Mouse (Mus musculus) adrenal gland, adult 2 months (tissue): ENCODE results near the gene Tspan1. TPM values are rescaled to one million over a fixed set of nuclear protein-coding genes. Genes with fewer than 3 reads are reported as not detected.

Experiments used
- DNase-seq: peaks from one replicate; pipeline ENCODE4 v3.0.0; 2021
- polyA plus RNA-seq: library from polyadenylated mRNA; depleted of rRNA; stranded (reverse); fragments of >200 nt; gene quantifications from 2 replicates; pipeline ENCODE4 v1.2.3, GENCODE M21; 2012
- total RNA-seq, 2 experiments: library from RNA; stranded (reverse); gene quantifications; 2 replicates each; pipeline ENCODE4 v1.2.3; 2021

Tspan1 gene
- total and polyA plus RNA-seq, 3 experiments, result not detected

GRCm38 (mm10) chr4:116165708-116166407, 1.5 kb downstream of the Tspan1 start:
- DNase-seq, result no peak

DNA sequence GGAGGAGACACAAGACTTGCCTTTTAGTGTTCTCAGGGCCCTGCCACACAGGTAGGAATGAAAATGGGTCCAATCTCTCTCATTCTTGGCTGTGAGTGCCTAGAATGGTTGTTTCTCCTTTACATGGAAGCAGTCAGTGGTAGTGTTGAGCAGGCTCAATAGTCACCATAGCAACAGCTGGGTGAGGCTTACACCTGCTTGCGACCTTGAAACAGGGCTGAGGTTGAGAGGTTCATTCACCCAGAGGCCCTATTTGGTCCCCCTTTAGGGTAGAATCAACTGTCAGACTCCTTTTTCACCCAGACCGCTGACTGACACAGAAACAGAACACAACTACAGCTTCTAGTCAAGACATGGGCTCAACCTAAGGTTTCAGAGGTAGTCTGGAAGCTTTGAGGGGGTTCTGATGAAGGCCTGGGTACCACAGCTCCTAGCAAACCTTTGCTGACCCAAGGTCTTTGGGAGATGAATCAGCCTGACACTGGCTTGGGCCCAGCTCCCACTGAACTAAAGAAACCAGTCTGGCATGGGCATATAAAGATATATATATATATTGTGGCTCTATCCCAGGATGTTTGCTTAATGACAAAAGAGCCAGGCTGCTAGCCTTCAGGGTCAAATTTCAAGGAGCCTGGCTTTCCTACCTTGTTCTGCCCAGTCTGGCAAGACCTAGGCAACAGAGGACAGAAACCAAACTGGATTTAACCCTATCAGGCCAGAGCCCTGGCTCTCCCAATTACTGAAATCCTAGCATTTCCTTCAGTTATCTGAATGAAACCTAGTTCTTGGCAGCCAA, 2.4 kb downstream of the Tspan1 start:
- no peak for DNase-seq

- no peak for DNase-seq
These were observed 5.3 kb downstream of the Tspan1 start for GRCm38 (mm10) chr4:116162142-116162541.

- DNase-seq, result no peak
These were observed 6.6 kb downstream of the Tspan1 start for GRCm38 (mm10) chr4:116160769-116161168.

GRCm38 (mm10) chr4:116159912-116160311, 7.5 kb downstream of the Tspan1 start:
- no peak for DNase-seq

GRCm38 (mm10) chr4:116157882-116158281, 9.5 kb downstream of the Tspan1 start:
- no peak for DNase-seq

DNA sequence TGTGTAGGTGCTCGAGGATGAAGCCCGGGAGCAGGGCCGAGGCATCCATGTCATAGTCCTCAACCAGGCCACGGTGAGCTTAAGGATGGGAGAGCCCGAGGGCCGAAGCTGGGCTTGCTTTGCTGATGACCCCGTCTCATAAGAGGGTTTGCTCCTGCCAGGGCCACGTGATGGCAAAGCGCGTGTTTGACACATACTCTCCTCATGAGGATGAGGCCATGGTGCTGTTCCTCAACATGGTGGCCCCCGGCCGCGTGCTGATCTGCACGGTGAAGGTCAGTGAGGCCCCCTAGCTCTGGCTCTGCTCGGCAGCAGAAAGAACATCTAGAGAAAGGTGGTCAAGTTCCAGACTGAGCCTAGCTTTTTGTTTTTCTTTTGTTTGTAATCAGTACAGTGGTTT, 14.7 kb downstream of the Tspan1 start:
- DNase-seq, result no peak

- DNase-seq, result no peak
These were observed 16.2 kb downstream of the Tspan1 start, which contains the start of gene Lurap1 for GRCm38 (mm10) chr4:116151238-116151637. Gene Lurap1, minus strand, starts transcription at chr4:116151338.

DNA sequence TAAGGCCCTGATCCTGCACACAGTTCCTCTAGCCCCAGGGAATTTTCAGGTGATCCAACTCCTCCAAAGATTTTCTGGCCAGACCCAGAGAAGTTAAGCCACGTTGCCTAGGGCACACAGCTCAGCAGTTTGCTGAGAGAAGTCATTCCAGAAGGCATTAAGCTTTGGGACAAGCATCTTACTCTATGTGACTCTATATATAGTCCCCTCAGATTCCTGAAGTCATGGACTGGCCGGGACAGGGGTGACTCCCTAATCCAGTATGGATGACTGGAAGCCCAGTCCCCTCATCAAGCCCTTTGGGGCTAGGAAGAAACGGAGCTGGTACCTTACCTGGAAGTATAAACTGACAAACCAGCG, 16.6 kb downstream of the Tspan1 start:
- DNase-seq, result no peak

- peak; percentile 87 for DNase-seq
These were observed 17.1 kb downstream of the Tspan1 start for GRCm38 (mm10) chr4:116150156-116150861.

DNA sequence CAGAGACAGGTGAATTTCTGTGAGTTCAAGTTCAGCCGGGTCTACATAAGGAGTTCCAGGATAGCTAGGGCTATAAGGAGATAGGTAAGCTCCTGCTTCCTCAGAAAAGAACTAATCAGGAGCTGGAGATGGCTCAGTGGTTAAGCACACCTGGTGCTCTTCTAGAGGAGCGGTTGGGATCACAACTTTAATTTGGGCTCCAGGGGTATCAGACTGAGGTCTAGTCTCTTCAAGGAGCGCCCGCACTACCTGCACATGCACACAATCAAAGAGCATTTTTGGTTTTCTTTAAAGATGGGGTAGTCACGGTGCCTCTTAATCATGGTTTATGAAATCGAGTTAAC, 17.6 kb downstream of the Tspan1 start:
- DNase-seq, result no peak

GRCm38 (mm10) chr4:116143891-116144717, 23.3 kb downstream of the Tspan1 start:
- peak; percentile 86 for DNase-seq

GRCm38 (mm10) chr4:116143317-116143811, 24.0 kb downstream of the Tspan1 start:
- DNase-seq, result peak; percentile 51

DNA sequence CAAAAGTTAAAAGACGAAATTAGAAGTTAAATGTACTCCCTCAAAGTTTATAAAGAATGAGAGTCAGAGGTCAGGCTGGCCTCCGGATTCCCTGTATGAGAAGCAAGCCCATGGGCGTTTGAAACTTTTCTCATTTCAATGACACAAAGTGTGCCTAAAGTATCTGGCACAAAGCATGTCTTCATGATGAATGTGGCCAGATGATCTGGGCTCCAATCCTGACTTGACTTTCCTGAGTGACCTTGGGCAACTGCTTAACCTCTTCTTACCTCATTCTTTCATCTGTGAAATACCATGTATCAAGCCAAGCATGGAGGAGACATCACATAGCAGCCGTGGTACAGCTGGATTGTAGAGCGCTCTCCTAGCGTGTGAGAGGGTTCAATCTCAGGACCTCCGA, 25.1 kb downstream of the Tspan1 start:
- DNase-seq, result no peak

GRCm38 (mm10) chr4:116141736-116142135, 25.7 kb downstream of the Tspan1 start:
- DNase-seq, result no peak

GRCm38 (mm10) chr4:116140801-116141574, 26.4 kb downstream of the Tspan1 start:
- no peak for DNase-seq

- DNase-seq, result no peak
These were observed 29.9 kb downstream of the Tspan1 start for GRCm38 (mm10) chr4:116137421-116137996.

GRCm38 (mm10) chr4:116134990-116135389, 32.4 kb downstream of the Tspan1 start:
- DNase-seq, result no peak

- DNase-seq, result no peak
These were observed 34.3 kb downstream of the Tspan1 start for GRCm38 (mm10) chr4:116133126-116133525.

- DNase-seq, result no peak
These were observed 39.4 kb downstream of the Tspan1 start for GRCm38 (mm10) chr4:116127956-116128355.
